Mouse (Mus musculus) hindbrain, embryonic 10.5 days (tissue): ENCODE data around the gene Kctd17. TPM values are rescaled to one million over a fixed set of nuclear protein-coding genes. Genes with fewer than 3 reads are reported as not detected.

ENCODE experiments used
- DNase-seq: peaks from one replicate; pipeline ENCODE4 v3.0.0-alpha.2; 2017; ENCODE audit warnings: low spot score
- H3K27ac ChIP-seq: fragments of 300-500 bp; sonication (generic); 2 replicates; pipeline ENCODE4 v1.5.1; 2016; ENCODE audit warnings: mild to moderate bottlenecking, moderate library complexity
- H3K27me3 ChIP-seq: fragments of 300-500 bp; sonication (generic); 2 replicates; pipeline ENCODE4 v1.6.1; 2016; ENCODE audit warnings: mild to moderate bottlenecking; ENCODE audit not compliant: poor library complexity, insufficient read depth, severe bottlenecking
- H3K36me3 ChIP-seq: fragments of 300-500 bp; sonication (generic); 2 replicates; pipeline ENCODE4 v1.6.1; 2016; ENCODE audit warnings: mild to moderate bottlenecking, moderate library complexity
- H3K4me1 ChIP-seq: fragments of 300-500 bp; sonication (generic); replicated peaks from 2 replicates; pipeline ENCODE4 v1.6.1; 2016; ENCODE audit warnings: mild to moderate bottlenecking
- H3K4me3 ChIP-seq: fragments of 300-500 bp; sonication (generic); 2 replicates; pipeline ENCODE4 v1.5.1; 2016; ENCODE audit warnings: mild to moderate bottlenecking, moderate library complexity
- H3K9me3 ChIP-seq: fragments of 300-500 bp; sonication (generic); 2 replicates; pipeline ENCODE4 v1.6.1; 2016; ENCODE audit warnings: mild to moderate bottlenecking, moderate library complexity
- WGBS: fragments of 180-500 bp; shearing (Covaris S2); methylation state at CpG from one replicate; pipeline ENCODE4 v1.1.7; 2016; 5-methylcytosine and 5-hydroxymethylcytosine counted together
- polyA plus RNA-seq: library from polyadenylated mRNA; unstranded; fragments of >200 nt; fragmentation: Nextera tagmentation; extraction: Ambion mirVana; gene quantifications from 2 replicates; pipeline ENCODE4 v1.2.1, GENCODE M21; 2016

Gene Kctd17
- polyA plus RNA-seq, 1 experiment from 2014 or later: 73.5 TPM

DNA sequence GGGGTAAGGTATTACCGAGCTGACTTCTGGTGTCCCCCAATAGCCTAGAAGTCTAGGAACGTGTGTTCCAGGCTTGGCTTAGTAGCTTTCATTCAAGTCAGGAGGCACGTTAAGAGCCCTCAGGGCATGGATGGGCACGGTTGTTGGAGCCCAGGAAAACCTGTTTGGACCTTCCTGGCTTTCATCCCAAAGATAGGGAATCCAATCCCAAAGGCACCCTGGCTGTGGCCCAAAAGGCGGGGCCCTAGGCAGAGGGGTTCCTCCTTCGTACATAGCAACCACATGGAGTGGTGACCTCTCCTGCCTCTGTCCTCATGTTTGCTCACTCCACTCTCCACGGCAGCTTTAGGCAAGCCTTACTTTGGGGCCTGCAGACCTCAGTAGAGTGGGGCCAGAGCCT is 25.9 kb upstream of the Kctd17 start:
- Histone ChIP-seq H3K4me3 (no peak overlapping the region), H3K27ac (no peak overlapping the region), H3K4me1 (peaks cover 52% of the 10 kb centered on the region), H3K9me3 (no peaks in the 10 kb centered on the region), H3K27me3 (peaks cover 14% of the 10 kb centered on the region), H3K36me3 (no peaks in the 10 kb centered on the region)
- 82% methylated on average over 7 of the region's 7 CpGs for WGBS
- DNase-seq: no peak

DNA sequence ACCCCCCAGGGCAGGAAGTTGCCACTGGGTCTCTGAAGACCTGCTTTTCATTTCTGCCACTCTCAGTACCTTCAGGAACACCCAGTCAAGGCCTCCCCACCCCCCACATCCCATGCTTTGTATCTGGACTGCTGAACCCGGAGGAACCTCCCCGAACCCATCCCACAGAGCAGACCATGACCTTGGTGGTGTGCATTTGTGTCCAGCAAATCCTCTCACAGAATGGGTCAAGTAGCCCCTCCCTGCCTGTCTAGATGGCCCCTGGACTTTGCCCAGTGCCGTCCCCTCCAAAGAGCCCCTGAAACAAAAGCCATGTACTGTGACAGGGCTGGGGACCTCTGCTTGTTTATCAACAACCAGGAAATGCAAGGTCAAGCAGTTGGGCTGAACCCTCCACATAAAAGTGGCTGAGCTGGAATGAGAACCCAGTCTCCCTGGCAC is 25.0 kb upstream of the Kctd17 start:
- Histone ChIP-seq H3K4me3 (no peak overlapping the region), H3K4me1 (peaks cover 61% of the 10 kb centered on the region), H3K27ac (peak overlapping the region; percentile 53), H3K27me3 (peaks cover 21% of the 10 kb centered on the region), H3K36me3 (no peaks in the 10 kb centered on the region), H3K9me3 (no peaks in the 10 kb centered on the region)
- WGBS: 34% methylated on average over 3 of the region's 3 CpGs
- no peak for DNase-seq

DNA sequence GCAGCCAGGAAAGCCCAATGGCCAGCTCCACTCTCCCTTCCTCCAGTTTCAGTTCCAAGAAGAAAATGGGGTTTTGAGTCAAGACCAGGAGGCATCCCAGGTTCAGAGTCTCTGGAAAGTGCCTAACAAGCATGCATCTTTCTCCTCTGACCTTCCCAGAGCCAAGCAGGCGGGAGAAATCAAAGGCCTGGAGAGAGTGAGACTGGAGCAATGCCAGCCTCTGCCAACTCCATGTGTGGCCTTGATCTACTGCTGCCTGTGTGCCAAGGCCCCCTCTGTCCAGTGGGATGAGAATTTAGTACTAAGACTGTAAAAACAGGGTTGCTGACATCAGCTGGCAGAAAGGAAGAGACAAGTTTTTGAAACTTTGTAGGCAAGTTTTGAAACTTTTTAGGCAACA is 24.5 kb upstream of the Kctd17 start:
- no peaks in the 10 kb centered on the region for H3K36me3 ChIP-seq
- H3K4me3 ChIP-seq: no peak overlapping the region
- H3K27me3 ChIP-seq: peaks cover 22% of the 10 kb centered on the region
- H3K27ac ChIP-seq: peak overlapping the region; percentile 45; the same call in 1 of the 2 replicates
- no peak for DNase-seq
- no peaks in the 10 kb centered on the region for H3K9me3 ChIP-seq
- H3K4me1 ChIP-seq: peaks cover 66% of the 10 kb centered on the region
- 60% methylated on average over 1 of the region's 1 CpGs for WGBS

DNA sequence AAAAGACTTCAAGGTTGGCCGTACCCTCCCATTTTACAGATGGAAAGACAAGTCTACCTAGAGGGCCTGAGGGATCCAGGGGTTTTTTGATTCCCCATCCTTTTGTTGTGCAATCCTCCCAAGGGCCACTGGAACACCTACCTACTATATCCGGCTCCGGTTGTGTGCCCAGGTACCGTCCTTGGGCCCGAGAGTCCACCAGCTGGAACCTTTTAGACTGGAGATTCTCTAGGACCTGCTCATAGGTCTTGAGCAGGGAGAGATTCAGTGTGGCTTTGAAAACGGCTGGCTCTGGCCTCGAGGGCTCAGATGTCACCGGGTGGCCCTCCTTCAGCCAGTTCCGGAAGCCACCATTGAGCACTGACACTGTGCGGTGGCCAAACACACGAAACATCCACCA is 23.3 kb upstream of the Kctd17 start:
- Histone ChIP-seq H3K27ac (peak overlapping the region; percentile 97; the same call in 1 of the 2 replicates), H3K4me3 (peak overlapping the region; percentile 75), H3K9me3 (no peaks in the 10 kb centered on the region), H3K4me1 (peaks cover 74% of the 10 kb centered on the region), H3K27me3 (peaks cover 34% of the 10 kb centered on the region), H3K36me3 (no peaks in the 10 kb centered on the region)
- 51% methylated on average over 11 of the region's 11 CpGs for WGBS
- no peak for DNase-seq

DNA sequence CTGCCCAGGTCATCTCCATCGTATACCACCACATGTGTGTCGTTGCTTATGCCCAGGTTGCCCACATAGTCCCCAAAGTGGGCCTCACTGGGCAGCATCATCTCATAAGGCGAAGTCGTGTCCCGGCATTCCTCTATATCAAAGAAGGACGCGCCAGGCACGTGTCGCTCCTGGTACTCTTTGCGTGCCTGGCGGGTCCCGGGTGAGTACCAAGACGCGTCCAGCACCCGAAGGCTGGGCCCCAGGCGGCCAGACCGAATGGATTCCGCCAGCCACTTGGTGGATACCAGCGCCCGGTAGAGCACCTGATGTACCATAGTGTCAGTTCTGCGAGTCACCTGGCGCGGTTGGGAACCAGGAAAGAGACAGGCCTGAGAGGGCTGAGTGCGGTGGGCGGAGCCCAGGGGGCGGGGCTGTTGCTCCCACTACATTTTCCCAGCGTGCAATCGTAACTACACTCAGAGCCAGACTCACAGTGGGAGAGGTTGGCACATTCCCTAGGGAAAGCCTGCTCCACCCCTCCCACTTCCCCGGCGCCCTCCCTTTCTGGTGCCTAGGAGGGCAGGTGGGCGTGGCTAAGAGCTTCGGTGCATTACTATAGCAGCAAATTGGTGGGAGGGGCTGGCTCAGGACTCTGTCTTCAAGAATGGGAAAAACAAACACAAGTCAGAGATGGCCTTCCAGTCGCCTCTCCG is 22.7 kb upstream of the Kctd17 start, which contains the start of gene Tst:
Gene Tst, minus strand, starts transcription at position 391 of the 695 bp plus-strand sequence.
- Histone ChIP-seq H3K27ac (peak within 1 kb of the TSS; percentile 97), H3K36me3 (no peaks in the 10 kb centered on the region), H3K9me3 (no peaks in the 10 kb centered on the region), H3K4me3 (peak within 1 kb of the TSS; percentile 75), H3K27me3 (peaks cover 40% of the 10 kb centered on the region), H3K4me1 (peaks cover 80% of the 10 kb centered on the region)
- DNase-seq: peak; percentile 81
- 2% methylated on average over 34 of the region's 34 CpGs for WGBS

DNA sequence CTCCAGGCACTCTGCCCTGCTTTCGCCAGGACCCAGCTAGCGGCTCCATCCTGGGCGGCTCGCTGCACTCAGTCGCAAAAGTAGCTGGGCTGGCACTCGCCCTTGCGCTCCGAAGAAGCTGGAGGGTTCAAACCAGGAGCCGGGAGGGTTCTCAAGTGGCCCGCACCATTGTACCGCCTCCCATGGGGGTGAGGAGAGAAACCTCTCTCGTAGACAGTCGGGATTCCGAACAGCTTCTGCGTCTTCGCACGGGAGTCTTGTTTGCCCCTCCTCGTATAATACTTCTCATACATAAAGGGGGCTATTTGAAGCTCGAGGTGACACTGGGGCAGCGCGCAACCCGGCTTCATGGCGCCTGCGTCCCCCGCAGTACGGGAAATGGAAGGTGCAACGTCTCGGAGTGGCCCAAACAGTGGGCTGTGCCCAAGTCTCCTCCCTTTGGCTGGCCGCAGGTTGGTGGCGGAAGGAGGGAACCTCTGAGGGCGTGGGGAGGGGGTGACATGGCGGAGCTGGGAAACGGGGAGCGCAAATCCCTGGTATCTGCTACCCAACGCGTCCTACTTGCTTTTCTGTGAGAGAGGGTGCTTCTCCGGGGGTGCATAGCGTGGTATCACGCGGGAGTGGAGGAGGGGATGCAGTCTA is 21.9 kb upstream of the Kctd17 start, which contains the start of gene Mpst:
Gene Mpst, plus strand, starts transcription at position 124 of the 642 bp plus-strand sequence.
- peaks cover 82% of the 10 kb centered on the region for H3K4me1 ChIP-seq
- H3K36me3 ChIP-seq: no peaks in the 10 kb centered on the region
- under 1% methylated on average over 40 of the region's 40 CpGs for WGBS
- peak within 1 kb of the TSS; percentile 97 for H3K27ac ChIP-seq
- H3K4me3 ChIP-seq: peak within 1 kb of the TSS; percentile 75
- peaks cover 47% of the 10 kb centered on the region for H3K27me3 ChIP-seq
- H3K9me3 ChIP-seq: no peaks in the 10 kb centered on the region
- peak; percentile 90 for DNase-seq

DNA sequence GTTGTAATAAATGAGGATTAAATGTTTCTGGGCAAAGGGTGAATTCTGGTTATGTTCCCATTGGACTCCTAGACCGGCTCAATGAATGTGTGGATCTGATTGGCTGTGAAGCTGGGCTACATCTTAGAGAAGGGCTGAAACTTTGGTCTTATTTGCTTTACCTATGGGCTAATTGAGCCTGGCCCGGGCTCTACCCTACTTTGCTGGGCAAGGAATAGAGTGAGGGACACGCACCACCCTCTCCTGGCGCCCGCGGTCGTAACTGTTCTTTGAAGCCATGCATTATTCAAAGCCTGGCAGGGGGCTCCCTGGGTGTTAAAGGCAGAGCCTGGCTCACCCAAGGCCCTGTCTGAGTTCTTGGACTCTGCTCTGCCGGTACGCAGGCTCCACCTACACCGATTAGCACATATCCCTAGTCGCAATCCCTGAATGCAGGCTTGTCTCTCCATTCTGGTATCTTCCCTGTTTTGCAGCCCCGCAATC is 18.8 kb upstream of the Kctd17 start:
- Histone ChIP-seq H3K27ac (peak overlapping the region; percentile 58; the same call in 1 of the 2 replicates), H3K4me3 (peak overlapping the region; percentile 45), H3K27me3 (peaks cover 55% of the 10 kb centered on the region), H3K9me3 (no peaks in the 10 kb centered on the region), H3K4me1 (peaks cover 60% of the 10 kb centered on the region), H3K36me3 (peaks cover 18% of the 10 kb centered on the region; the same call in 1 of the 2 replicates)
- DNase-seq: no peak
- WGBS: 10% methylated on average over 12 of the region's 12 CpGs

DNA sequence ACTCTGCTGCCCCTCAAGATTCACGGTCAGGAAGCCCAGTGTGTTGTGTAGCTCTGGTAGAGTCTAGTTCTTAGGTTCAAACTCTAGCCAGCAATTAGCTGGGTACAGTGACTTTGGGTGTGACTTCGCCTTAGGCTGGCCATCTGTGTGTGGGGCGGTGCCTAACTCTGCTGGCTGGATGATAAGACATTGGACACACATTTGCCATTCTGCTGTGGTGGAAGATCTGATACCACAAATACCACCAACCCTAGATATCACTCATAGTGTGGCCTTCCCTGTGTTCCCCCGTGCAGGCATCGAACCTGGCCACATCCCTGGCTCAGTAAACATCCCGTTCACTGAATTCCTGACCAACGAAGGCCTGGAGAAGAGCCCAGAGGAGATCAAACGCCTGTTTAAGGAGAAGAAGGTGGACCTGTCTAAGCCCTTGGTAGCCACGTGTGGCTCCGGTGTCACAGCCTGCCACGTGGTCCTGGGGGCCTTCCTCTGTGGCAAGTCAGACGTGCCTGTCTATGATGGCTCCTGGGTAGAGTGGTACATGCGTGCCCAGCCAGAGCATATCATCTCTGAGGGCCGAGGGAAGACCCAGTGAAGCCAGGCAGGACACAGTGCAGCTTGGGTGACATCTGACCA is 15.2 kb upstream of the Kctd17 start:
- Histone ChIP-seq H3K27ac (peak overlapping the region; percentile 31; the same call in 1 of the 2 replicates), H3K9me3 (no peaks in the 10 kb centered on the region), H3K4me1 (peaks cover 34% of the 10 kb centered on the region), H3K36me3 (peaks cover 18% of the 10 kb centered on the region; the same call in 1 of the 2 replicates), H3K4me3 (no peak overlapping the region), H3K27me3 (peaks cover 43% of the 10 kb centered on the region)
- WGBS: 90% methylated on average over 14 of the region's 14 CpGs
- DNase-seq: no peak

DNA sequence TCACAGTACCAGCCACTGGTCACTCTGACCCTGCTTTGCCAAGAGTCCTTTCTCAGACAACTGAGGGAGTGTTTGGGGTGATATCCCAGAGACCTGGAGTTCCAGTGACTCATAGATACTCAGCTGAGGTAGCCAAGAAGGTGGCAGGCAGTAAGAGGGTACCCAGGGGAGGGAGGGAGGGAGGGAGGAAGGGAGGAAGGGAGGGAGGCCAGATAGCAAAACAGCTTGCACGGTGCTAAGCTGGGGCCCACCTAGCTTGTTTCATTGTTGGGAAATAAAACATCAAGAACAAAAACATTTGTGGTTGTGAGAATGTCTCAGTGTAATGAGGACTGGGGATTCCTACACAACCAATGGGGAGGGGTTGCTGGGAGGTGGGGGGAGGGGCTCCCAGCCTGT is 14.6 kb upstream of the Kctd17 start:
- WGBS: 67% methylated on average over 1 of the region's 1 CpGs
- Histone ChIP-seq H3K36me3 (peaks cover 18% of the 10 kb centered on the region; the same call in 1 of the 2 replicates), H3K4me1 (peaks cover 29% of the 10 kb centered on the region), H3K9me3 (no peaks in the 10 kb centered on the region), H3K27ac (peak overlapping the region; percentile 29; the same call in 1 of the 2 replicates), H3K4me3 (no peak overlapping the region), H3K27me3 (peaks cover 38% of the 10 kb centered on the region)
- no peak for DNase-seq

DNA sequence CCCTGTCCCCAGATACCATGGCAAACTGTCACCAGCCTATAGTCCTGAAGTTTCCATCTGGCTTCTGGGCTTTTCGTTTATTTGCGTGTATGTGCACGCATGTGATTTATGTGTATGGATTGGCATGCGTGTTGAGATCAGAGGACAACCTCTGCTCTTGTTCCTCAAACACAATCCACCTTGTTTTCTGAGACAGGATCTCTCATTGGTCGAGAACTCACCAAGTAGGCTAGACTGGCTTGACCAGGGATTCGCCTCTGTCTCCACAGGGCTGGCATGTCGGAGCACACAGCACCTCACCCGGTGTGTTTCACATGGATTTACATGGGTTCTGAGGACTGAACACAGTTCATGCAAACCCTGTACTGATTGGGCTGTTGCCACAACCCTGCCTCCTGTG is 14.2 kb upstream of the Kctd17 start:
- Histone ChIP-seq H3K27me3 (peaks cover 33% of the 10 kb centered on the region), H3K9me3 (no peaks in the 10 kb centered on the region), H3K4me3 (no peak overlapping the region), H3K4me1 (peaks cover 28% of the 10 kb centered on the region), H3K27ac (peak overlapping the region; percentile 23; the same call in 1 of the 2 replicates), H3K36me3 (peaks cover 18% of the 10 kb centered on the region; the same call in 1 of the 2 replicates)
- 86% methylated on average over 8 of the region's 8 CpGs for WGBS
- no peak for DNase-seq

DNA sequence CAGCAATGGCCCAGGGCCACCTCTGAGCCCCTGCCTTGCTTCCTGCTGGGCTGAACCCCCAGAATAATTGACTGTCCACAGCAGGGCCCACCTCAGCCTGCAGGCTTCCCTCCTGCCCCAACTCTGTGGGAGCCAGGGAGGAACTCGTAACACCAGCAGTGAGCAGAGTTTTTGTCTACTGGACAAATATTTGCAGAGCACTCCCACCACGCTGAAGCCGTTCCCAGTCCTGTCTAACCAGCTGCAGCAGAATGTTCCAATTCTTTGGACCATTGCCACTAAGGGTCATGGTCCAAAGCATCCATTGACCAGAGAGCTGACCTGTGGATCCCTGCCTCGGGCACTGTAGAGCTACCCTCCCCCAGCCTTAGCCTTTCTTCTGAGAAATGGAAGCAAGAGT is 11.4 kb upstream of the Kctd17 start:
- 9% methylated on average over 4 of the region's 4 CpGs for WGBS
- H3K4me1 ChIP-seq: peaks cover 9% of the 10 kb centered on the region
- H3K9me3 ChIP-seq: no peaks in the 10 kb centered on the region
- H3K27ac ChIP-seq: peak overlapping the region; percentile 54; the same call in 1 of the 2 replicates
- H3K27me3 ChIP-seq: peaks cover 5% of the 10 kb centered on the region
- H3K36me3 ChIP-seq: peaks cover 18% of the 10 kb centered on the region; the same call in 1 of the 2 replicates
- DNase-seq: no peak
- H3K4me3 ChIP-seq: no peak overlapping the region

DNA sequence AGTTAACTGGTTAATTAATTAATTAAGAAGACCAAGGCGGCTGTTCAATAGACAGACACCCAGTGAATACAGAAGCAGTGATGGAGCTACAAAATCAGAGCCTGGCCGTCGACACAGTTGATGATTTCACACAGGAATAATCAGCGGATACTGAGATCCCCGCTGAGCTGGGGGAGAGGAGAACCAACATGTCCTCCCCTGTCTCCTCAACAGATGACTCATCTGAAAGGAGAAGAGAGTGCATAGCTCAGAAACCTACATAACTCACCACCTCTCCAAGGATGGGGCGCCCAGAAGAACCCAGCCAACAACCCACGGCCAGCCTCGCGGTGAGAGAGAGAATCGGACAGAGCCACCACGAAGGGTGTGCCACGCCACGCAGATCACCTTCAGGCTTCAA is 8.0 kb upstream of the Kctd17 start:
- H3K27me3 ChIP-seq: peaks cover 3% of the 10 kb centered on the region; the same call in 1 of the 2 replicates
- no peak overlapping the region for H3K27ac ChIP-seq
- H3K9me3 ChIP-seq: no peaks in the 10 kb centered on the region

More for the DNA sequence above, 8.0 kb upstream of the Kctd17 start:
- no peak for DNase-seq
- H3K4me1 ChIP-seq: peaks cover 18% of the 10 kb centered on the region
- H3K4me3 ChIP-seq: no peak overlapping the region
- no peaks in the 10 kb centered on the region for H3K36me3 ChIP-seq
- 91% methylated on average over 13 of the region's 13 CpGs for WGBS
